Mouse (Mus musculus): ENCODE results near the gene Klhl3.
A peak's percentile ranks its signal among the peaks of the same experiment; 100 is the strongest.

Gene Klhl3

GRCm38 (mm10) chr13:58020428-58020827 lies 93.0 kb downstream of the Klhl3 start:
- DNase-seq: no peak

- DNase-seq: no peak
These were observed 96.1 kb downstream of the Klhl3 start for GRCm38 (mm10) chr13:58017298-58017697.

GRCm38 (mm10) chr13:58012067-58012925 lies 101.1 kb downstream of the Klhl3 start:
- peak in 1 of 2 experiments; percentile 18 for DNase-seq

GRCm38 (mm10) chr13:58011526-58011925 lies 101.9 kb downstream of the Klhl3 start:
- DNase-seq: no peak

GRCm38 (mm10) chr13:58010416-58010815 lies 103.0 kb downstream of the Klhl3 start:
- no peak for DNase-seq

GRCm38 (mm10) chr13:58009275-58009674 lies 104.1 kb downstream of the Klhl3 start:
- DNase-seq: no peak

GRCm38 (mm10) chr13:58008038-58008364 lies 105.4 kb downstream of the Klhl3 start:
- no peak for DNase-seq

GRCm38 (mm10) chr13:58007256-58008037 lies 105.9 kb downstream of the Klhl3 start:
- DNase-seq: no peak

- no peak for DNase-seq
These were observed 111.6 kb downstream of the Klhl3 start for GRCm38 (mm10) chr13:58001792-58002191.

- no peak for DNase-seq
These were observed 116.9 kb downstream of the Klhl3 start for GRCm38 (mm10) chr13:57996536-57996935.

- no peak for DNase-seq
These were observed 117.5 kb downstream of the Klhl3 start for GRCm38 (mm10) chr13:57995864-57996263.

GRCm38 (mm10) chr13:57984637-57985036 lies 128.8 kb downstream of the Klhl3 start:
- DNase-seq: no peak

- DNase-seq: no peak
These were observed 129.2 kb downstream of the Klhl3 start for GRCm38 (mm10) chr13:57984163-57984562.

GRCm38 (mm10) chr13:57983330-57983729 lies 130.1 kb downstream of the Klhl3 start:
- no peak for DNase-seq

- no peak for DNase-seq
These were observed 130.5 kb downstream of the Klhl3 start for GRCm38 (mm10) chr13:57982904-57983303.

GRCm38 (mm10) chr13:57980679-57981078 lies 132.7 kb downstream of the Klhl3 start:
- no peak for DNase-seq

- no peak for DNase-seq
These were observed 133.3 kb downstream of the Klhl3 start for GRCm38 (mm10) chr13:57980071-57980470.

- no peak for DNase-seq
These were observed 134.5 kb downstream of the Klhl3 start for GRCm38 (mm10) chr13:57978931-57979330.

- no peak for DNase-seq
These were observed 135.7 kb downstream of the Klhl3 start for GRCm38 (mm10) chr13:57977721-57978120.

- DNase-seq: no peak
These were observed 147.7 kb downstream of the Klhl3 start for GRCm38 (mm10) chr13:57965658-57966057.

GRCm38 (mm10) chr13:57960254-57960653 lies 153.1 kb downstream of the Klhl3 start:
- DNase-seq: no peak

- no peak for DNase-seq
These were observed 153.6 kb downstream of the Klhl3 start for GRCm38 (mm10) chr13:57959806-57960205.
